Mouse (Mus musculus) CH12.LX (cell line): ENCODE measurements around the gene Rnf128. TPM values are rescaled to one million over a fixed set of nuclear protein-coding genes. Genes with fewer than 3 reads are reported as not detected.

ENCODE experiments used
- DNase-seq: peaks from one replicate; pipeline ENCODE4 v3.0.0-alpha.2; 2013; ENCODE audit errors: extremely low read depth
- H3K27ac ChIP-seq: 2 replicates; pipeline ENCODE4 v1.5.1; 2012; ENCODE audit warnings: low read depth, mild to moderate bottlenecking, control low read depth, moderate library complexity; ENCODE audit not compliant: insufficient read depth
- H3K27me3 ChIP-seq: replicated peaks from 2 replicates; pipeline ENCODE3; 2012; ENCODE audit warnings: inconsistent platforms
- H3K36me3 ChIP-seq, 2 experiments: replicated peaks in 1 of 2; 2 replicates each; pipeline versions ENCODE3 to v1.6.1; 2012; ENCODE audit warnings: inconsistent platforms in 1 of 2, low read length in 1 of 2, mild to moderate bottlenecking in 1 of 2, mixed read lengths in 1 of 2, moderate library complexity in 1 of 2; ENCODE audit not compliant: control insufficient read depth in 1 of 2, insufficient read depth in 1 of 2
- H3K4me1 ChIP-seq, 2 experiments: 2 replicates each; pipeline ENCODE4 v1.6.1; 2012; ENCODE audit warnings: inconsistent platforms in 1 of 2, moderate library complexity in 1 of 2; ENCODE audit not compliant: insufficient read depth in 2 of 2, control insufficient read depth in 1 of 2
- H3K4me2 ChIP-seq: 2 replicates; pipeline ENCODE4 v1.6.1; 2012; ENCODE audit warnings: low read depth, mild to moderate bottlenecking, control low read depth; ENCODE audit not compliant: poor library complexity, insufficient read depth, severe bottlenecking
- H3K4me3 ChIP-seq, 3 experiments: fragments of 150-350 bp in 1 of 3; sonication (generic) in 1 of 3; replicated peaks in 1 of 3; 2 replicates each; pipeline versions ENCODE3 to v1.5.1; 2011 to 2012; ENCODE audit warnings: low read depth in 2 of 3, low read length in 2 of 3, mild to moderate bottlenecking in 2 of 3, moderate library complexity in 2 of 3, control low read depth in 1 of 3, improper control_type of control experiment in 1 of 3, inconsistent platforms in 1 of 3, mixed read lengths in 1 of 3; ENCODE audit not compliant: poor library complexity in 1 of 3
- H3K79me2 ChIP-seq: replicated peaks from 2 replicates; pipeline ENCODE4 v1.6.1; 2012; ENCODE audit warnings: mild to moderate bottlenecking, moderate library complexity; ENCODE audit not compliant: control insufficient read depth, poor library complexity, insufficient read depth, severe bottlenecking; ENCODE audit errors: extremely low read depth
- H3K9ac ChIP-seq: 2 replicates; pipeline ENCODE4 v1.6.1; 2012; ENCODE audit warnings: low read depth, mild to moderate bottlenecking, control low read depth, moderate library complexity; ENCODE audit not compliant: insufficient read depth
- H3K9me3 ChIP-seq: replicated peaks from 2 replicates; pipeline ENCODE3; 2012; ENCODE audit warnings: low read length, inconsistent platforms, mixed read lengths
- CHD1 ChIP-seq: IDR thresholded peaks from 2 replicates; pipeline ENCODE4 v1.6.1; 2012; ENCODE audit warnings: low read depth, low read length, improper control_type of control experiment, inconsistent platforms
- CHD2 ChIP-seq: IDR thresholded peaks from 2 replicates; pipeline ENCODE4 v1.6.1; 2011; ENCODE audit warnings: low read length, improper control_type of control experiment
- CTCF ChIP-seq, 2 experiments: IDR thresholded peaks in 1 of 2; conservative IDR thresholded peaks in 1 of 2; 2 replicates each; pipeline ENCODE4 v1.5.1; 2011 to 2012; ENCODE audit warnings: low read depth in 2 of 2, low read length in 2 of 2, improper control_type of control experiment in 1 of 2, inconsistent platforms in 1 of 2, mild to moderate bottlenecking in 1 of 2, moderate library complexity in 1 of 2
- EP300 ChIP-seq: IDR thresholded peaks from 2 replicates; pipeline ENCODE4 v1.6.1; 2011; ENCODE audit warnings: low read length, improper control_type of control experiment
- GABPA ChIP-seq: IDR thresholded peaks from 2 replicates; pipeline ENCODE4 v1.6.1; 2012; ENCODE audit warnings: low read depth, low read length, improper control_type of control experiment, inconsistent platforms; ENCODE audit not compliant: insufficient replicate concordance
- IRF4 ChIP-seq: IDR thresholded peaks from 2 replicates; pipeline ENCODE4 v1.6.1; 2014; ENCODE audit warnings: low read depth, mild to moderate bottlenecking, inconsistent platforms, low read length, improper control_type of control experiment
- JUND ChIP-seq: conservative IDR thresholded peaks from 2 replicates; pipeline ENCODE4 v1.6.1; 2011; ENCODE audit warnings: low read depth, low read length, improper control_type of control experiment
- MAFK ChIP-seq: IDR thresholded peaks from 2 replicates; pipeline ENCODE4 v1.6.1; 2011; ENCODE audit warnings: low read length, improper control_type of control experiment; ENCODE audit not compliant: insufficient replicate concordance
- MAZ ChIP-seq: IDR thresholded peaks from 2 replicates; pipeline ENCODE4 v1.6.1; 2012; ENCODE audit warnings: low read depth, mild to moderate bottlenecking, inconsistent platforms, low read length, improper control_type of control experiment, moderate library complexity
- MXI1 ChIP-seq: IDR thresholded peaks from 2 replicates; pipeline ENCODE4 v1.6.1; 2011; ENCODE audit warnings: mild to moderate bottlenecking, low read depth, low read length, improper control_type of control experiment
- MYC ChIP-seq: IDR thresholded peaks from 2 replicates; pipeline ENCODE4 v1.6.1; 2011; ENCODE audit warnings: low read depth, mild to moderate bottlenecking, improper control_type of control experiment, low read length
- NELFE ChIP-seq: IDR thresholded peaks from 2 replicates; pipeline ENCODE4 v1.6.1; 2011; ENCODE audit warnings: low read depth, low read length, improper control_type of control experiment
- RAD21 ChIP-seq: IDR thresholded peaks from 2 replicates; pipeline ENCODE4 v1.6.1; 2011; ENCODE audit warnings: low read depth, mild to moderate bottlenecking, low read length, improper control_type of control experiment, moderate library complexity
- RCOR1 ChIP-seq: conservative IDR thresholded peaks from 2 replicates; pipeline ENCODE4 v1.6.1; 2012; ENCODE audit warnings: low read depth, mild to moderate bottlenecking, inconsistent platforms, low read length, improper control_type of control experiment
- TBP ChIP-seq: conservative IDR thresholded peaks from 2 replicates; pipeline ENCODE4 v1.6.1; 2011; ENCODE audit warnings: low read depth, low read length, improper control_type of control experiment
- UBTF ChIP-seq: IDR thresholded peaks from 2 replicates; pipeline ENCODE4 v1.6.1; 2012; ENCODE audit warnings: low read depth, mild to moderate bottlenecking, inconsistent platforms, low read length, improper control_type of control experiment, moderate library complexity
- USF2 ChIP-seq: conservative IDR thresholded peaks from 2 replicates; pipeline ENCODE4 v1.6.1; 2011; ENCODE audit warnings: low read depth, low read length, improper control_type of control experiment
- ZC3H11A ChIP-seq: IDR thresholded peaks from 2 replicates; pipeline ENCODE4 v1.6.1; 2012; ENCODE audit warnings: low read depth, mild to moderate bottlenecking, inconsistent platforms, low read length, improper control_type of control experiment
- ZNF384 ChIP-seq: IDR thresholded peaks from 2 replicates; pipeline ENCODE4 v1.6.1; 2012; ENCODE audit warnings: low read depth, low read length, improper control_type of control experiment, inconsistent platforms
- dilution Hi-C: fragments of 300-500 bp; cut with MboI; formaldehyde crosslinking; loops from 2 replicates; pipeline ENCODE4 v1.14.3; 2020; ENCODE audit warnings: low sequenced_read_pairs; ENCODE audit not compliant: extremely low pct_unique_long_range_greater_than_20kb, extremely low pct_ligation_motif_present
- in situ Hi-C: fragments of 300-500 bp; cut with MboI; formaldehyde crosslinking; loops from 3 replicates; pipeline ENCODE4 v1.14.3; 2019; ENCODE audit warnings: low sequenced_read_pairs, low pct_ligation_motif_present, low pct_unique_long_range_greater_than_20kb, mixed read lengths
- polyA plus RNA-seq: library from polyadenylated mRNA; unstranded; fragments of >175 nt; gene quantifications from 2 replicates; pipeline ENCODE4 v1.2.1, GENCODE M21; 2012; ENCODE audit warnings: low read depth; ENCODE audit not compliant: insufficient read length
- total RNA-seq, 2 experiments: library from RNA; depleted of rRNA; stranded (reverse); fragments of 300-350 nt in 1 of 2; fragments of >200 nt in 1 of 2; gene quantifications; 2 replicates each; pipeline ENCODE4 v1.2.3; 2012 to 2014

The Rnf128 gene
- total and polyA plus RNA-seq, 3 experiments = not detected

DNA sequence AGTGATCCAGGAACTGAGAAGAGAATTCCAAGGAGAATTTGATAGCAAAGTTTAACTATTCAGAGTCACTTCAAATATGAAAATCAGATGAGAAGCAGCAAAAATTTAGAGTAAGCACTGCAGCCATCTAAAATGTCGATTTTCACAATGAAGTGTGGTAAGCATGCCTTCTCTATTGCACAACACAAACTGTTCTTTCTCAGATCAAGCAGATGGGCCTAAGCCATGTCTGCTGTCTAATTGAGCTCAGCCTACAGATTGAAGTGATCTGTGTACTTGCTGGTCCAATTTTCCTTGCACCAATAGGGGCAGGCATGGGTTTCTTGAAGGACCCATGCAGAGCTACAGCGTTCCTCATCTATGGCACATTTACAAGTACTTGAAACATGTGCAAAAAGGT lies 51.6 kb downstream of the Rnf128 start:
- no peaks in the 10 kb centered on the region for H3K9me3 ChIP-seq
- no peaks in the 10 kb centered on the region for H3K27me3 ChIP-seq
- no peak overlapping the region for H3K9ac ChIP-seq
- no peak for TF ChIP-seq CHD2
- no peak for TF ChIP-seq CHD1
- TF ChIP-seq NELFE = no peak
- TF ChIP-seq ZC3H11A = no peak
- TF ChIP-seq USF2 = no peak
- TF ChIP-seq MXI1 = no peak
- TF ChIP-seq RAD21 = no peak
- TF ChIP-seq RCOR1 = no peak
- TF ChIP-seq JUND = no peak
- no peak for TF ChIP-seq GABPA
- TF ChIP-seq, all 38 proteins: peak for 0
- H3K36me3 ChIP-seq = no peaks in the 10 kb centered on the region
- in situ Hi-C loops (no loop called here), dilution Hi-C loops (no loop called here)
- H3K4me3 ChIP-seq = no peak overlapping the region
- no peaks in the 10 kb centered on the region for H3K79me2 ChIP-seq
- H3K27ac ChIP-seq = no peak overlapping the region
- DNase-seq = no peak
- H3K4me1 ChIP-seq = no peaks in the 10 kb centered on the region
- no peak overlapping the region for H3K4me2 ChIP-seq

DNA sequence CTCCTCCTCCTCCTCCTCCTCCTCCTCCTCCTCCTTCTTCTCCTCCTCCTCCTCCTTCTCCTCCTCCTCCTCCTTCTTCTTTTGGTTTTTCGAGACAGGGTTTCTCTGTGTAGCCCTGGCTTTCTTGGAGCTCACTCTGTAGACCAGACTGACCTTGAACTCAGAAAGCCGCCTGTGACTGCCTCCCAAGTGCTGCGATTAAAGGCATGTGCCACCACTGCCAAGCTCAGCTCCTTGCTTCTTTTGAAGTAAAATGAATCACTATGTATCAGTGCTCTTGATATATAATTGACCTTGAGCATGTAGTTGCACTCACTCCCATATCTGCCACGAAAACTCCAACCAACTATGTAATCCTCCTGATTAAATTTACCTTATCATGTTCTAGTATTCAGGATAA lies 59.0 kb downstream of the Rnf128 start:
- Histone ChIP-seq H3K27me3 (no peaks in the 10 kb centered on the region), H3K4me1 (no peaks in the 10 kb centered on the region)

DNA sequence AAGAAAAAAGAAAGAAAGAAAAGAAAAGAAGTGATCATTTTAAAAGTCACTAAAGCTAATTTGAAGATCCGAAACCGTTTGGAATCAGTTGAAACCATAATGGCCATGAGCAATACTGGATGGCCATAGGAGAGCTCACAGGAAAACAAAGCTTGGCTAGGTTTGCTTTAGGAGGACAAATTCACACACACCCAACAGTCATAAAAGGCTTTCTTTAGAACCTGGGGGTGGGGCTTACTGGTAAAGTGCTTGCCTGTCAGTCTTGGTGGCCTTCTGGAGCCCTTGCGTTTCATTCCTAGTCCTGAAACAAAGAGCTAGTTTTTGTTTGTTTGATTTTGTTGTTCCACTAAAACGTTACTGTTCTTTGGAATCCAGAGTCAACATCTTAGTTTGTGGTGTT lies 71.6 kb downstream of the Rnf128 start:
- H3K27me3 ChIP-seq = no peaks in the 10 kb centered on the region
- no peaks in the 10 kb centered on the region for H3K79me2 ChIP-seq
- dilution Hi-C loops = no loop called here
- no peak for DNase-seq
- no peak overlapping the region for H3K4me3 ChIP-seq
- in situ Hi-C loops = no loop called here
- no peak overlapping the region for H3K27ac ChIP-seq
- H3K4me1 ChIP-seq = no peaks in the 10 kb centered on the region
- TF ChIP-seq EP300 (no peak), NELFE (no peak), CTCF (conservative IDR thresholded peaks at IDR 0.05 in 1 of 2, IDR thresholded peaks at IDR 0.05 in 1 of 2; ENCODE audit: low read depth in 2 of 2, low read length in 2 of 2) (no peak), MYC (no peak), MXI1 (no peak), USF2 (no peak), ZNF384 (no peak)
- no peaks in the 10 kb centered on the region for H3K36me3 ChIP-seq
- H3K9me3 ChIP-seq = no peaks in the 10 kb centered on the region
- H3K9ac ChIP-seq = no peak overlapping the region
- H3K4me2 ChIP-seq = no peak overlapping the region

More for the DNA sequence above, 59.0 kb downstream of the Rnf128 start:
- H3K9ac ChIP-seq = no peak overlapping the region
- no peaks in the 10 kb centered on the region for H3K9me3 ChIP-seq
- no peaks in the 10 kb centered on the region for H3K79me2 ChIP-seq
- no peak for TF ChIP-seq CHD2
- no peak for TF ChIP-seq USF2
- no peak for TF ChIP-seq MAZ
- no peak for TF ChIP-seq MAFK
- no peak for TF ChIP-seq NELFE
- TF ChIP-seq TBP = no peak
- TF ChIP-seq IRF4 = no peak
- TF ChIP-seq UBTF = no peak
- in situ Hi-C loops (no loop called here), dilution Hi-C loops (no loop called here)
- no peak overlapping the region for H3K27ac ChIP-seq
- DNase-seq = no peak
- no peak overlapping the region for H3K4me2 ChIP-seq
- H3K4me3 ChIP-seq = no peak overlapping the region
- no peaks in the 10 kb centered on the region for H3K36me3 ChIP-seq
